Mouse (Mus musculus) cerebellum, postnatal 36 days (tissue): Measurements from ENCODE around the gene Dars2.
A peak's percentile ranks its signal among the peaks of the same experiment; 100 is the strongest.

Experiments used
- DNase-seq, 2 experiments: peaks; one replicate each; pipeline ENCODE4 v3.0.0; 2021 to 2022; ENCODE audit warnings: mixed read lengths in 2 of 2

Gene Dars2

DNA sequence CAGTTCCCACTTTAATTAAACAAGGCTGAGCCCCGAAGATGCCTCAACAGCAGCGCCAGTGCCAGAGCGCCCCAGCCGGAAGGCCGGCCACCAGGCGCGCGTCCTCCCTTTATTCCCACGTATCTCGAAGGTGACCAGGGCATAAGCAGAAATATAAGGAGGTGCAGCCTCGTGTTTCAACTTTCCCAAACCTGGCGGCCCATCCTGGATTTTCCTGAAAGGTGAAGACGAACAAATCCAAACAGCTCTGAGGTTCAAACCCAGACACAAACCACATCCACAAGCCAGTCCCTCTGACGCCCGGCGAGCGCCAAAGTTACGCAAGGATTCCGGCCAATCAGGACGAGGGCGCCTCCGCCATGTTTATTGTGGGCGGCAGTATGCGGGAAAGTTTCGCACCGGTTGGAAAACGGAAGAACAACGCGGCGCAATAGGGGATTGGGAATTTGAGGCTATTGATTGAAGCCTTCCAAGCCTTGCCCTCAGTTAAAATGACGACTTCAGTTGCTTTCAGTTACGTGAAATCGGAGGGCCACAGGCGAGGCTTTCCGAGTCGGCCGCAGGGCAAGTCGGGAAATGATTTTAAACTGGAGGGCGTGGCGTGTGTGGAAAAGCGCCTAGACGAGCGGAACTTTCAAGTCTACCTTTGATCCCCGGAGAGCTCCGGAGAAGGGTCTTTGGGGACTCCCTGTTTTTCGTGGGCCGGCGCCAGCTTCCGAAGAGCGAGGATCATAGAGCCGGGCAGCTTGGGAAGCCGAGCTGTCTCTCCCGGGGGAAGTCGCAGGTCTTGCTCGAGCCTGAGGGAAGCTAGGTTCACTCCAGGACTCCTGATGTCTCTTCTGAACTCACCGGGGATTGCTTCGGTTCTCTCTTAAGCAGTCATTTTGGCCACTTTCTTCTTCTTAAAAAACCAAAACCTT is at the start of gene Dars2, which contains the start of gene Cenpl:
Gene Dars2, minus strand, starts transcription at position 307 of the 920 bp plus-strand sequence.
Gene Cenpl, plus strand, starts transcription at position 362 of the 920 bp plus-strand sequence.
- peak; percentile 96 to 97 for DNase-seq

DNA sequence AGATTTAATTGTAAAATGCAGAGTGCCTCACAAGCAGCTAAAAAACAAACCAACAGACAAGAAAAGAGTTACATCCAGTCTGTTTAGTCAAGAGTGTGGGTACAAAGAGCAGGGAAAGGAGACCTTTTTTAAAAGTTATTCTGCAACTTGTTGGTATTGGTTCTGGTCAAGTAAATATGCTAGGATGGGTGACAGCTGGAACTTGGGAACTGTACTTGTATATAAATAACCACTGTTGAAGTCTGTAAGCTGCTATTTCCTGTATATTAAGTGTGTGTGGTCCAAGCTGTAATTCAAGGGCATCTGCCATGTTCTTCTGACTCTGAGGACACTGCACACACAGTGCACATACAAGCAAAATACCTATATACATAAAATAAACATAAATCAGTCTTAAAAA is 44.1 kb upstream of the Dars2 start:
- DNase-seq, result no peak

DNA sequence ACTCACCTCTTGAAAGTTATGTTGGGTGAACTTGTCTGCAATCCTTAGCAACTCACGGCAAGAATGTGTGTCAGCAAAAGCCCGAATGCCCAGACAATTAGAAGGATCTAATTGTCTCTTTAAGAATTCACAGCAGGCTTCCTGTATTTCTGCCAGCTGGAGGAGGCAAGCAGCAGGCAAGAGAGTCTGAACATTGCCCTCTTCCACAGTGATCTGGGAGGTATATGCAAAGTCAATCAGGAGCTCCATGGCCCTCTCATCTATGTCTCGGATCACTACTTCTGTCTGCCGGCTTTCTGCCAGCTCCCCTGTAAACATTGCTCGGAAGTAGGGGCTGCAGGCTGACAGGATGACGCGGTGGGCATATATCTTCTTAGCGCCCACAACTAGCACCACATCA is 38.8 kb upstream of the Dars2 start:
- no peak for DNase-seq

DNA sequence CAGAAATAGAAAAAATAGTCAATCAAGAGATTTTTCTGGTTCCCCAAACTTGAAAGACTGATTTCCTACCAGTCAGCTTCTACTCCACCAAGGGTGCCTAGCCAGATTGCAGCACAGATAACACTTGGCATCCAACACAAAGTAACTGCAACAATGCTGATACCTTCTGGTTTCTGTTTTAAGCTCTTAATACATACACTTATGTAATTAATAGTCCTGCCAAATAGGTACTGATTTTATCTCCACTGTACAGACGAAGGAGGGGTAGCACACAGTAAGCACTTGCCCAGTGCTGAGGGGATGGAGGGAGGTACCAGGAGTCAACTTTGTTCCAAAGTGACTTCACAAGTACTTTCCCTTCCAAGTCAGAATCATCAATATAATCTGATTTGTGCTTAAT is 33.4 kb upstream of the Dars2 start:
- no peak for DNase-seq

DNA sequence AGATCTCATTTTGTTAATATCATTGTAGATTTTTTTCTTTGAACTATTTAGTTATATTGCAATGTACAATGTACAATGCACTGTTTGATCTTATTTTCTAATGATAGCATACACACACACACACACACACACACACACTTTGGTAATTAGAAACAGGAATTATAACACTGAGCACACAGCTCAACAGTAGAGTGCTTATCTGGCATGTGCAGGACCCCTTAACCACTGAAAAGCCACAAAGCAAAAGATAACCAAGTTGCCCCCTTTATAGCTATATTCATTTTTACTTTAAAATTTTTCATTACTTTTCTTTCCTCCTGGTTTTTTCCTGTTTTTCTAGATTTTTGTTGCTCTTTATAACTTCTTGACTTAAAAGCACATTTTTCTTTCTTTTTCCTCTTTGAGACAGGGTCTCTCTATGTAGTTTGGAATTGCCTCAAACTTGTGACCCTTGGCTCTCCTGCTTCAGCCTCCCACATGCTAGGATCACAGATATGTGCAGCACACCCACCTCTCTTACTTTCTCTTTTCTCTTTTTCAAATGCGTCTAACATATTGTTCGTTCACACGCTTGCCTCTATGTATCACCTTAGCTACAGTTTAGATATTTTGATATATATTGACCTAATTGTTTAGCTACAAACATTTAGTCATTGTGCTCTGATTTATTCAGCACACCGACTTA is 29.4 kb upstream of the Dars2 start:
- DNase-seq, result no peak

DNA sequence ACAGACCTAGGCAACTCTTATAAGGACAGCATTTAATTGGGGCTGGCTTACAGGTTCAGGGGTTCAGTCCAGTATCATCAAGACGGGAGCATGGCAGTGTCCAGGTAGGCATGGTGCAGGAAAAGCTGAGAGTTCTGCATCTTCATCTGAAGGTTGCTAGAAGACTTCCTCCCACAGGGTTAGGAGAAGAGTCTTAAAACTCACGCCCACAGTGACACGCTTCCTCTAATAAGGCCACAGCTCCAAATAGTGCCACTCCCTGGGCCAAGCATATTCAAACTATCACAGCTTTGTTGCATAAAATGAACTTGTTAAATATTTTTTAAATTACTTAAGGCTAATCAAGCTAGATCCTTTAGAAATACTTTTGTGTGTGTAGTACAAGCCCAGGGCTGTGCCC is 6.8 kb upstream of the Dars2 start:
- no peak for DNase-seq

DNA sequence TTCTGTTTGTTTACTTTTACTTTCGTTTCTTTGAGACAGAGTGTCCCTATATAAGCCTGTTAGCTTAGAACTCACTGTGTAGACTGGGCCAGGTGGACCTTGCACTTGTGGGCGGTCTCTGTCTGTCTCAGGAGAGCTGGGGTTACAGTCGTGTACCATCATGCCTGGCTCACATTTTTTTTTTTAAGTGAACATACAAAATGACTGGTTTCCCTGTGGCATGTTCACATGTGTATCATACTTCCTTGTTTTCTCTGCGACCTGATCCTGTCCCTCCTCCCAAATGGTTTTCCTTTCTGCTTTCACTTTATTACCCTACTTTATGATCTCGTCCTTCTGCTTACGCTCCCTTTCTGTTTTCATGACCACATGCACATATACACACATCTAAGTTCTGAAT is 5.8 kb upstream of the Dars2 start:
- DNase-seq, result no peak

DNA sequence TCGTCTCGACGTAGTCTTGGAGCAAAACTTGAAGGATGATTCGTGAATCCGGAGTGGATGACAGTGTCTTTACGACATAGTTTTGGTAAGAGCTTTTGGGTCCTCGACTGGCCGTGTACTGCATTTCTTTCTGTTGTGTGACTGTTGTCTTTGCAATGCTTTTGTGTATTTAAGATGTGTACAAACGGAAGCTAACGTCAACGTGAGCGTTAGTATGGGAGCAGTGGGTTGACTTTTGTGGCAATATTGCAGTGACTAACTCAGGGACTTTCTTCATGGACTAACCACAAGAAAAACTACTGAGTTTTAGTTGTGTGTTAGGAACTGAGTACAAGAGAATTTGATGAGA is 788 bp upstream of the Dars2 start:
- no peak for DNase-seq

DNA sequence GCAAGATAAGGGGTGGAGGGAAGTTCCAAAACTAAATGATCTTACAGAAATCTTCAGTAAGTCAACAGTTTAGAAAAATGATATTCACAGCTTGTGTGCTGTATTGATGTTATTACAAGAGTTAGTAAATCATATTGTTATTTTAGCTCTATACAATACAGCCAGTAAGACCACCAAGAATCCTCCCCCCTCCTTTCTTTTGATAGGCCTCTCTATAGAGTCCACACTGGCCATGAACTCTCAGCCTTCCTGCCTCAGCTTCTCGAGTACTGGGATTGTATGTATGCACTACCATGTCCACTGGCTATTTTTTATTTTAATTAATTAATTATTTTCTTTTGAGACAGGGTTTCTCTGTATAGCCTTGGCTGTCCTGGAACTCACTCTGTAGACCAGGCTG is 7.1 kb downstream of the Dars2 start:
- DNase-seq, result no peak

DNA sequence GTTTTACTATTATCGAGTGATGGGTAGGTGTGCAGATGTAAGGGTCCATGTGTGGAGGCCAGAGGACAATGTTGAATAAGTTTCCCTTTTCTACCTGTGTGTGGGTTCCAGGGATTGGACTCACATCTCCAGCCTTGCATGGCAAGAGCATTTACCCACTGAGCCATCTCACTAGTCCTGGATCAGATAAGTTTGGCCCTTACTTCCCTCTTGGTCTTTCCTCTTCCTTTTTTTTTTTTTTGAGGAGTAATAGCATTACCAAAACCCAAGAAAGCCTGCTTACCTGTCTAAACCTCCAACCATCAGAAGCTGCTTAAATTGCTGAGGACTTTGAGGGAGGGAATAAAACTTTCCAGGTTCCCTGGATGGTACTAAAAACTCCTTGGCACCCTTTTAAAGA is 13.3 kb downstream of the Dars2 start:
- DNase-seq, result no peak

DNA sequence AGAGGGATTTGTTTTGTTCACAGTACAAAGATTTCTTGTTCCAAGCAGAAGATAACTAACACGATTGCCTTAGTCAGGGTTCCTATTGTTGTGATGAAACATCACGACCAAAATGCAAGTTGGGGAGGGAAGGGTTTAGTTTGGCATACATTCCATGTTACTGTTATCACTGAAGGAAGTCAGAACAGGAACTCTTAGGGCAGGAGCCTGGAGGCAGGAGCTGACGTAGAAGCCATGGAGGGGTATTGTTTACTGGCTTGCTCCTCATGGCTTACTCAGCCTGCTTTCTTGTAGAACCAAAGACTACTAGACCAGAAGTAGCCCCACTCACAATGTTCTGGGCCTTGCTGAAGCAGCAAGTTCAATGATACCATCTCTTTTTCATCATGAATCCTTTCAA is 23.5 kb downstream of the Dars2 start:
- DNase-seq, result no peak

DNA sequence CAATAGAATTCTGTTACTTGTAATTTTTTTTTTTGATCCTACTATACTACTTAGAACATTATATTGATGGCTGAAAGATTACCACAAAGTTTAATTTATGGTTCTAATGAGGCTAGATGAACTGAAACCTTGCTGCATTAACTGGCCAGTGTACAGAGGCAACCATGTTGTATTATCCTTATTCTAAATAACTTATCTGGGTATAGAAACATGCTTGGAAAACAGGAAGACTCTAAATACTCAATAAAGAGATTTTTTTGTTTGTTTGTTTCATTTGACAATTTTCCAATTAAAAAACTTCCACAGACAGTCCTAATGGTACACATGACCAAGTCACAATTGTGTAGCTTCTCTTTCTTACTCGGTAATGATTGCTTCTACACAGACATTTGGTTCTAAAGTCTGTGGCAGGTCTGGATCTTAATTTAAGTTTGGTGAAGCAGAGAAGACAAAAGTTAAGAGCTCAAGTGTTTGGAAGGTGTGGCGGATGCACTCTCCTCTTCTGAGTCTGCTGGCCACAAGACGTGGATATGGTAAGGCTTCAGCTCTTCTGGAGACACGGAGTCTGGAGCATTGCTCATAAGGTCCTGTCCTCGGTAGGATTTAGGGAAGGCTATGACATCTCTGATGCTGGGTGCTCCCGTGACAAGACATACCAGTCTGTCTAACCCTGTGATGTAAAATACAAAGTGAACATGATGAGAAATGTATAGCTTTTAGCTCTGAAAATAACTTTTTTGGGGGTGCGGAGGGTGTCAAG is 29.0 kb downstream of the Dars2 start:
- no peak for DNase-seq

DNA sequence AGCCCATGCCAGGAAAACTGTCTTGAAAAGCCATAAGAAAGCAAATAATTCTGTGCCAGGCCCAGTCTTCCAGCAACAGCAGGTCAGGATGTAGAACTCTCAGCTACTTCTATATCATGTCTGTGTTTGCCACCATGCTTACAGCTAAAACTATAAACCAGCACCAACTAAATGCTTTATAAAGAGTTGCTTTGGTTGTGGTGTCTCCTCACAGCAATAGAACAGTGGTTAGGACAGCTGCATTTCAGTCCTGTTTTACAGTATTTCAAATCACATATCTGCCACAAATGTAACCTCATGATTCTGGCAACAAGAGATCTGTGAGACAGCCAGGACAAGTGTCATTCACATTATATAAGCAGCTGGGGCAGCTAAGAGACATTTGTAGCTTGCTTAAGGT is 29.6 kb downstream of the Dars2 start:
- DNase-seq, result no peak

DNA sequence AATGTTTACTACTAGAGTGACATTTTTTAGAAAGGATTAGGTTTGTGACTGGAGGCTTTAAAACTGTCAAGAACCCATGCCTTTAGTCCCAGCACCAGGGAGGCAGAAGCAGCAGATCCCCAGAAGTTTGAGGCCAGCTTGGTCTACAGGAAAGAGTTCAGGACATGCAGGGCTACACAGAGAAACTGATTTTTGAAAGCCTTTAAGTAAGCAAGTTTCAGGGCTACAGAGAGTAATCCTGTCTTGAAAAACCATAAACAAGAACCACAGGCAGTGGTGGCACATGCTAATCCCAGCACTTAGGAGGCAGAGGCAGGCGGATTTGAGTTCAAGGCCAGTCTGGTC is 30.1 kb downstream of the Dars2 start:
- DNase-seq, result no peak

DNA sequence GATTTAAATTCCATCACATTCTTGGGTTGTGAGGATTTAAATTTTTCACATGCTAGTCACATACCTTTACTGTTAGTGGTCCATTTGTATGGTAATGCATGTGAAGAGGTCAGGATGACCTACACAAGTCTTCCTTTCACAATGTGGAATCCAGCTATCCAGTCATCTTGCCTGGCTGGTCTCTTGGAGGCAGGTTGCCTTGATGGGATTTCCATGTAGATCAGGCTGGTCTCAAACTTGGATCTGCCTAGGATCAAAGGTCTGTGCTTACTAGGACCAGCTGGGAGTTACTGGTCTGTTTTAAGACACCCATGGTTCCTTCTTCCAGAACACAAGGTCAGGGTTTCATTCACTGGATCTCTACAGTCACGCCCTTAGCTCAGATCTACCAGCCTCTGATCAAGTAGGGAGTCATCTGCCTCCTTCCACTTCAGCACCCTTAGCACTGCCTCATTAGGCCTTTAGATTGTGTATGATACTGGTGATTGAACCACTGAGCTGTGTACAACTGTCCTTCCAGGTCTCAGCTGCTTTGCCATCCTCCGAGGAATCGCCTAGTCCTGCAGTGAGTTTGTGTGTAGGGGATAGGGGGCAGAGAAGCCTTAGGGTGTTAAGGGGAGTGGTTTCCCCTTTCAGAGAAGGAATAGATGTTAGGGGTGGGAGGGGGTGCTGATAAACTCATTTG is 30.6 kb downstream of the Dars2 start:
- no peak for DNase-seq

DNA sequence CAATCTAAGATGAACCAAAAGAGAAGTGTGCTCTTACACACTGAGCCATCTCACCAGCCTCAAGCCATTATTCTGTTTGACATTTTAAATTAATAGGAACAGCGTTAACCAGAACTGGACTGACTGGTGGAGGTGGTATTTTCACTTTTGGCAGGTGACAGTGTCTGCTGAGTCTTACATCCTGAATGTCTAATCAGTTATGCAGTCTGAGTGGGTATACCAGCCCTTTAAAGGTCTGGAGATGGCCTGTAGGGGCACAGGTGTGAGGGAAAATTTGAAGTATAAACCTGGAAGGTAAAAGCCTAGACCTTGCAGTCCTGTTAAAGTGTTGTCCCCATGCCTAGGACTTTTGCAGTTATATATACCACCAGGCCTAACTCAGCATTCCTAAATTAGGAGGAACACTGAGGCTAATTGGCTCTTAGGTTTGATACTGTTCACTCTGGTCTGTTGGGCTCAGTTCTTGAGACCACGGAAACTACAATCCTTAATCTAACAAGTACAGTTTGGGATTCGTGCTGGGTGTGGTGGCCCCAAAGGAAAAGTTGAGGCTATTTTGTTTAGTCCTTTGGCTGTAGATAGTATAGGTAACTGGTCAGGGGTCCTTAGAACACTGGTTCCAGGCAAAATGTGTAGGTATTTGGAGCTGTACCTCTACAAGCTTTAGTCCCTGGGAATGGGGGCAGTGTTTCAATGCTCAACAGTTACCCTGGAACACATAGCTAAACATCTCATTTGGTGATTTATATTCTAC is 31.3 kb downstream of the Dars2 start:
- DNase-seq, result no peak

DNA sequence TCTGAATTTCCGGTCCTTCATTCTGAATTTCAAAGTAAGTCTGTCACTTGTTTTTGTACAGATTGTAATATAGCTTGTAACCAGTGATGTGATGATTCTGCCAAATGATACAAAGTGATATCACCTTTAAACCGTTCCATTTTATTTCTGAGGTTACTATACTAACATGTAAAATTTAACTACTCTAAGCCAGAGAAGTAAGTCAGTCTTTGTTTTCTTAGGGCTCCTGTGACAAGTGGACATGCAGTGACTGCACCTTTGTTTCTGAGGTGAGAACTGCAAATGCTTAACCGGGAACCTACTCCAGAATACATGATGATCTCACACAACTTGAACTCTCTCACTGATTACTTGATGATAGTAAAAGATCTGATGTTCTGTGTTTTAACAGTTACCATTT is 32.5 kb downstream of the Dars2 start:
- DNase-seq, result no peak

DNA sequence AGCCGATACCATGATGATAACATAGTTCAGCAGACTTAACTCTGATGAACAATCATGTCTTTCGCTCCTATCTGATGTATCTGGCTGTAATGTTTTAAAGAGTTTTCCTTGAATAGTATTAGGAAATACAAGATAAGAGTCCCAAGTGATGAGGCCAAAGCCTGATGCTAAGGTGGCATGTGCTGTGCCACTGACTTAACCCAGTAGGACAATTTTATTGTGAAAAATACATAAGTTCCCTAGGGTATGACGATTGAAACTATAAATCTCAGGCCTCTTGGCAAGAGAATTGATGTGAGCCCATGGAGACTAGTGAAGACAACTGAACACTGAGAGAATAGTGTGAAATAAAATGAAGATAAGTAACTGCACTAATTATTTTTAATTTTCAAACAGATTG is 32.9 kb downstream of the Dars2 start:
- DNase-seq, result no peak

DNA sequence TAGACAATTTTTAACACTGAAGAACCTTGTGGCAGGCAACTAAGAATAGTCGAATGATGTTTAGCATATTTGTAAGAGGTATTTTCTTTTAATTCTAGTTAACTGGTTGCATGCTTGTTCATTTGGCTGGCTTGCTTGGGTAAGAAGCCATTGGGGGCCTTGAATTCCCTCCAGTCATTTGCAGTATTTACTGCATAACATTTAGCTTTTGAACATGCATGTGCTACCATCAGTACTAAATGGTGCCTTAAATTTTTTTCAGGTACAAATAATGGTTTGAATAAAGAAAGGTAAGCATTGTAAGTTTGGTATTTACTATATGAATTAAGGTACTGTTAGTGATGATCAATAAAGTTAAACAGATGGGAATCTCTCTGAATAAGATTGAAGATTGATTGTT is 33.4 kb downstream of the Dars2 start:
- no peak for DNase-seq

DNA sequence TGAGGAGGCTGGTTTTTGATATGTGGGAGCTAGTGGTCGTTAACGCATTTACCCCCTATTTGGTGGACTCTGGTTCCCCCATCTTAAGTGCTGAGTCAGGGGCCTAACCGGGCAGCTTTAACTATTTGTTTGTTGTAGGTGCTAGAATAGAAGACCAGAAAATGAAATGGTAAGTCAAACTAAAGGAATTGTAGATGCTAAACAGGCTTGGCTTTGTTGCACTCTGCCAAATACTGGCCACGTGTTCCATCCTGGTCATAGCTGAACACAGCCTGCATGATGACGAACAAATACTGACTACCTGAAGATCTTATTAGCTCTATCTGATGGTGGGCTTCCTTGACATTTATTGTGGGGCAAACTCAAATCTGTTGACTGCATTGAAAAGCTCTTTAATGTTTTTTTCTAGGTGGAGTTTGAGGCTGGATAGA is 34.0 kb downstream of the Dars2 start:
- DNase-seq, result peak in 1 of 2 experiments; percentile 18

DNA sequence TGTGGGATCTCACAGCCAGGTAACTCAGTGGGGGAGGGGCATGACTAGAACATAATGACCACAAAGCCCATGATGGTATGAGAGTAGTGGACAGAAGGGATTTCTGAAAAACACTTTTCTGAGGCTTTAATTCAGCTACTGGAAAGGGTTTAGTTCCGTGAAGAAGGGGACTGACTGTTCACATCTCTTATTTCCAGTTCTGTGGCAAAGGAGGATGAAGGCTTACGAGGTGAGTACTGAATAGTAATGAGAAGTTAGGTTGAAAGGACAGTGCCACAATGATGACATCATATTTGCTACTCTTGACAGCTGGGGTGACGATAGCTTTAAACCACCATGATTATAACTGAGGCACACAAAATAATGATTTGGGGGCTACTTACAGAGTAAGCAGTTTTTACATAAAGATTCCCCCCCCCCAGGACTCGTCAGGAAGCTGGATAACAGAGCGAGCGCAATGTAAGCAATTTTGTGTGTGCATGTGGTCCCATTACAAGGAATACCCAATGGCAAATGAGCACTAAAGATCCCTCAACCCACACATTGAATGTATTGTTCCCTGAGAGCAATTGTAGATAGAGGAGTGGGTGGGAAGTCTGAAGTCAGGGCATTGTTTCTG is 34.6 kb downstream of the Dars2 start:
- no peak for DNase-seq

DNA sequence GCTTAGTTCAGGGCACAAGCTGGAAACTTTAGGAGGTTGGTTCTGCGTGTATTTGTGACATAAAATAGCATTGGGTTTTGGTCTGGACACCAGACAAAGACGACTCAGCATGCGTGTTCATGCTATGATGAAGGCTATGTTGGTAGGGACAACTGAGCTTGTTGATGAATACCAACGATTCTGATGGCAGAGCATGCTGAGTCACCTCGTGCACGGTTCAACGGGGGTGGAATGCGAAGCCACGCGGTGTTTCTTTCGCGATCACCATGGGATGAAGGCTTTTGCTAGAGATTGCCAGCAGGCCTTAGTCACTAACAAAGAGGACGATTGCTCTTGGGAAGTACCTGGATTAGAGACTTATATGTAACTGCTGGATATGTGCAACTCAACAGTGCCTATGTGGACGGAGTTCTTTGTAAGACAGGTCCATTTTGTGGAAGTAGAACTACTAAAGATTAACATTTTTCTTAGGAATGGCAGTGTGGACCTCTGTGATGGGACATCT is 35.1 kb downstream of the Dars2 start:
- peak in 1 of 2 experiments; percentile 39 for DNase-seq
